Mouse (Mus musculus) adrenal gland, postnatal 0 days (tissue): ENCODE measurements around the gene Olfr450. TPM values are rescaled to one million over a fixed set of nuclear protein-coding genes. Genes with fewer than 3 reads are reported as not detected.

Experiments
- polyA plus RNA-seq: library from polyadenylated mRNA; unstranded; fragments of >200 nt; fragmentation: Nextera tagmentation; extraction: Ambion mirVana; gene quantifications from 2 replicates; pipeline ENCODE4 v1.2.1, GENCODE M21; 2015

The Olfr450 gene
- not detected in 2 replicates for polyA plus RNA-seq

GRCm38 (mm10) chr6:42811639-42812038 is at the start of gene Olfr450:
Gene Olfr450, plus strand, starts transcription at chr6:42811939.

GRCm38 (mm10) chr6:42784793-42785192 is 26.9 kb upstream of the Olfr450 start, which contains the start of gene Olfr452:
Gene Olfr452, plus strand, starts transcription at chr6:42785093.

GRCm38 (mm10) chr6:42834084-42834483 is 22.3 kb downstream of the Olfr450 start, which contains the start of gene Olfr449:
Gene Olfr449, plus strand, starts transcription at chr6:42834384.

Other genes with a start within 250 kb of the Olfr450 start
- 0.07 TPM in 1 of 2 replicates, not detected in the other for gene Tcaf3, start 214.2 kb upstream of the Olfr450 start, polyA plus RNA-seq
- gene Tcaf2, start 166.7 kb upstream of the Olfr450 start, polyA plus RNA-seq = 2.0 and 2.4 TPM in 2 replicates
- 59.8 and 62.1 TPM in 2 replicates for gene Tcaf1, start 101.9 kb upstream of the Olfr450 start, polyA plus RNA-seq
- gene Olfr453, start 72.6 kb upstream of the Olfr450 start, polyA plus RNA-seq = not detected in 2 replicates
- not detected in 2 replicates for gene Olfr38, start 55.5 kb upstream of the Olfr450 start, polyA plus RNA-seq
- not detected in 2 replicates for gene Olfr452, start 26.8 kb upstream of the Olfr450 start, polyA plus RNA-seq
- not detected in 2 replicates for gene Olfr449, start 22.4 kb downstream of the Olfr450 start, polyA plus RNA-seq
- gene Olfr448, start 78.5 kb downstream of the Olfr450 start, polyA plus RNA-seq = not detected in 2 replicates
- not detected in 2 replicates for gene Olfr447, start 96.9 kb downstream of the Olfr450 start, polyA plus RNA-seq
- gene Olfr446, start 109.4 kb downstream of the Olfr450 start, polyA plus RNA-seq = not detected in 2 replicates
- gene Olfr444, start 137.1 kb downstream of the Olfr450 start, polyA plus RNA-seq = not detected in 2 replicates